In the genomic region with DNA sequence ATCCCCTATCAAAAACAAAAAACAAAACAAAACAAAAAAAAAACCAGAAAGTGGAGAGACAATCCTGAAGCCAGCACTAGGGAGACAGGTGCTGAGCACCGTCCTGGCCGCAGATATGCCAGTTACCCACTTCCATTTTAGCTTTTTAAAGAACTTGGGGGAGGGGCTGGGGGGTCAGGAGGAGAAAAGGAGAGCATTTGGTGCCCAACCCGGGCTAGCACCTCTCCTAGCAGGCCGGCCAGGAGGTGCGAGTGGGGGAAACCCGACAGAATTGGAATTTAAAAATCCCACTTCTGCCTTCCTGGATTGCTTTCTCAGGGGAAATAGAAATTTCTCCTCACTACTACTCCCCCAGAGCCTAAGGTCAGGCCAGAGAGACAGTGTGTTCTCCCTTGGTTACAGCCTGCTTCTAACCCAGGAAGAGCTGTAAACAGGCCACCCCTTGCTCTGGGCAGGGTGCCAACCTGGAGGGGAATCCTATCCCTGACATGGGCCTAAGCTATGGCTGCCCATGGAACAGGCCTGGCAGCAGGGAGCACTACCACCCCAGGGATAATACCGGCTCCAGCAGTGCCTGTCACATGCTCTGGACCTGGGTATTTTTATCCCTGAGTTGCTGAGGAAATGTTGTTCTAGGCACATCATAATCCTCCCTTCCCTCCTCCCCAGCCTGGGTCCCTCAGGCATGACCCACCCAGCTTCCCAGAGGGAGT, we compare ENCODE assay signal across 8 mouse cellular contexts. TPM values are rescaled to one million over a fixed set of nuclear protein-coding genes. Genes with fewer than 3 reads are reported as not detected.
DNase-seq lines count a peak whose midpoint lies in the region; ATAC-seq and TF ChIP-seq lines count a peak whose summit lies in the region.

No protein-coding gene starts in this region.

- peaks cover 70% of the 10 kb centered on the region for H3K4me1 ChIP-seq in hindbrain, embryonic 13.5 days (replicated peaks)
- H3K4me1 ChIP-seq in limb, embryonic 13.5 days = peaks cover 61% of the 10 kb centered on the region
- peaks cover 25% of the 10 kb centered on the region for H3K4me1 ChIP-seq in midbrain, postnatal 0 days (ENCODE audit: insufficient read depth, low read length)

- H3K4me2 ChIP-seq in hindbrain, embryonic 13.5 days = peak overlapping the region; percentile 99
- peak overlapping the region; percentile 99 for H3K4me2 ChIP-seq in limb, embryonic 13.5 days (replicated peaks)
- H3K4me2 ChIP-seq in midbrain, postnatal 0 days (ENCODE audit: low read depth, low read length, poor library complexity, severe bottlenecking) = peak overlapping the region; percentile 99

- no peaks in the 10 kb centered on the region for H3K9me3 ChIP-seq in hindbrain, embryonic 13.5 days
- H3K9me3 ChIP-seq in limb, embryonic 13.5 days = no peaks in the 10 kb centered on the region
- no peaks in the 10 kb centered on the region for H3K9me3 ChIP-seq in midbrain, postnatal 0 days (ENCODE audit: low read length)

- H3K27me3 ChIP-seq in hindbrain, embryonic 13.5 days = no peaks in the 10 kb centered on the region
- H3K27me3 ChIP-seq in limb, embryonic 13.5 days = no peaks in the 10 kb centered on the region
- H3K27me3 ChIP-seq in midbrain, postnatal 0 days (ENCODE audit: insufficient read depth, low read length) = no peaks in the 10 kb centered on the region

- no peak for TF ChIP-seq CTCF in midbrain, postnatal 0 days (IDR thresholded peaks at IDR 0.05)

- DNase-seq in frontal cortex, postnatal 10 days (ENCODE audit: low spot score in 2 of 2) = peak; percentile 50 to 57
- no peak for DNase-seq in frontal cortex, postnatal 25 days (ENCODE audit: low spot score in 2 of 2)
- DNase-seq in brain, adult 2 months (ENCODE audit: low read depth, low spot score) = peak; percentile 80
- DNase-seq in gastrocnemius, adult 18-20 months (ENCODE audit: low spot score) = peak; percentile 93
- DNase-seq in midbrain, postnatal 0 days (ENCODE audit: low spot score) = peak; percentile 54
- DNase-seq in urinary bladder, postnatal 36 days (ENCODE audit: low spot score in 2 of 2) = peak; percentile 55 to 82

- peaks cover 41% of the 10 kb centered on the region for H3K36me3 ChIP-seq in hindbrain, embryonic 13.5 days
- peaks cover 47% of the 10 kb centered on the region for H3K36me3 ChIP-seq in limb, embryonic 13.5 days
- H3K36me3 ChIP-seq in midbrain, postnatal 0 days (ENCODE audit: insufficient read depth, low read length) = peaks cover 29% of the 10 kb centered on the region

- peak overlapping the region; percentile 72 for H3K9ac ChIP-seq in hindbrain, embryonic 13.5 days
- H3K9ac ChIP-seq in limb, embryonic 13.5 days = peak overlapping the region; percentile 58
- H3K9ac ChIP-seq in midbrain, postnatal 0 days (replicated peaks; ENCODE audit: low read length, poor library complexity, severe bottlenecking) = peak overlapping the region; percentile 19; the same call in 1 of the 2 replicates

- peak overlapping the region; percentile 58 for H3K4me3 ChIP-seq in hindbrain, embryonic 13.5 days
- peak overlapping the region; percentile 57 for H3K4me3 ChIP-seq in limb, embryonic 13.5 days
- H3K4me3 ChIP-seq in midbrain, postnatal 0 days (ENCODE audit: low read depth, low read length) = peak overlapping the region; percentile 58; the same call in 1 of the 2 replicates

- 41% methylated on average over 7 of the region's 7 CpGs for WGBS in hindbrain, embryonic 13.5 days
- 34% methylated on average over 7 of the region's 7 CpGs for WGBS in limb, embryonic 13.5 days
- 40% methylated on average over 7 of the region's 7 CpGs for WGBS in midbrain, postnatal 0 days

- ATAC-seq in hindbrain, embryonic 13.5 days (ENCODE audit: low FRiP score) = no peak
- no peak for ATAC-seq in limb, embryonic 13.5 days (ENCODE audit: low FRiP score, low read depth)
- no peak for ATAC-seq in midbrain, postnatal 0 days (ENCODE audit: low FRiP score)

- peak overlapping the region; percentile 95 for H3K27ac ChIP-seq in hindbrain, embryonic 13.5 days
- peak overlapping the region; percentile 76 for H3K27ac ChIP-seq in limb, embryonic 13.5 days
- H3K27ac ChIP-seq in midbrain, postnatal 0 days (ENCODE audit: low read depth, low read length) = peak overlapping the region; percentile 74

RNA-seq across cellular contexts. Expression of gene Nfe2l1, which starts 4.8 kb away (rescaled TPM):
- total RNA-seq in gastrocnemius, adult 18-20 months (2021) = 100 to 1,000 TPM; 460 to 570 TPM
- 69.8 and 72.6 TPM in 2 replicates for polyA plus RNA-seq in hindbrain, embryonic 13.5 days (2015; fragmentation: Nextera tagmentation; extraction: Ambion mirVana)
- polyA plus RNA-seq in limb, embryonic 13.5 days (2015; fragmentation: Nextera tagmentation; extraction: Ambion mirVana) = 68.6 and 69.3 TPM in 2 replicates
- 86.0 and 88.0 TPM in 2 replicates for total RNA-seq in midbrain, postnatal 0 days (2014; rRNA removed)
- 64.5 and 68.9 TPM in 2 replicates for polyA plus RNA-seq in midbrain, postnatal 0 days (2015; fragmentation: Nextera tagmentation; extraction: Ambion mirVana)

RNA-seq across cellular contexts. Expression of gene Copz2, which starts 24.7 kb away (rescaled TPM):
- total RNA-seq in gastrocnemius, adult 18-20 months (2021) = 10 to 100 TPM; 26.7 to 27.7 TPM
- polyA plus RNA-seq in hindbrain, embryonic 13.5 days (2015; fragmentation: Nextera tagmentation; extraction: Ambion mirVana) = 27.3 and 31.7 TPM in 2 replicates
- polyA plus RNA-seq in limb, embryonic 13.5 days (2015; fragmentation: Nextera tagmentation; extraction: Ambion mirVana) = 140 and 149 TPM in 2 replicates
- 12.7 and 12.9 TPM in 2 replicates for total RNA-seq in midbrain, postnatal 0 days (2014; rRNA removed)
- 16.7 and 20.3 TPM in 2 replicates for polyA plus RNA-seq in midbrain, postnatal 0 days (2015; fragmentation: Nextera tagmentation; extraction: Ambion mirVana)

RNA-seq across cellular contexts. Expression of gene Cbx1, which starts 36.0 kb away (rescaled TPM):
- total RNA-seq in gastrocnemius, adult 18-20 months (2021) = 10 to 100 TPM; 34.2 to 36.1 TPM
- polyA plus RNA-seq in hindbrain, embryonic 13.5 days (2015; fragmentation: Nextera tagmentation; extraction: Ambion mirVana) = 108 and 109 TPM in 2 replicates
- 158 and 163 TPM in 2 replicates for polyA plus RNA-seq in limb, embryonic 13.5 days (2015; fragmentation: Nextera tagmentation; extraction: Ambion mirVana)
- 29.0 and 38.1 TPM in 2 replicates for total RNA-seq in midbrain, postnatal 0 days (2014; rRNA removed)
- 47.6 and 53.2 TPM in 2 replicates for polyA plus RNA-seq in midbrain, postnatal 0 days (2015; fragmentation: Nextera tagmentation; extraction: Ambion mirVana)

RNA-seq across cellular contexts. Expression of gene Snx11, which starts 47.6 kb away (rescaled TPM):
- total RNA-seq in gastrocnemius, adult 18-20 months (2021) = 10 to 100 TPM in 1 of 2 experiments, 1 to 10 TPM in 1; 9.6 to 10.3 TPM
- polyA plus RNA-seq in hindbrain, embryonic 13.5 days (2015; fragmentation: Nextera tagmentation; extraction: Ambion mirVana) = 69.0 and 71.8 TPM in 2 replicates
- 22.2 and 22.3 TPM in 2 replicates for polyA plus RNA-seq in limb, embryonic 13.5 days (2015; fragmentation: Nextera tagmentation; extraction: Ambion mirVana)
- 61.6 and 61.9 TPM in 2 replicates for total RNA-seq in midbrain, postnatal 0 days (2014; rRNA removed)
- 36.6 and 38.9 TPM in 2 replicates for polyA plus RNA-seq in midbrain, postnatal 0 days (2015; fragmentation: Nextera tagmentation; extraction: Ambion mirVana)

Comparison
In these comparisons a context has a peak if more than half of its experiments do, and no peak if none do; other contexts are left out.
1. DNase-seq: peak in frontal cortex, postnatal 10 days (2 of 2), brain, adult 2 months (single experiment), gastrocnemius, adult 18-20 months (single experiment), midbrain, postnatal 0 days (single experiment) and urinary bladder, postnatal 36 days (2 of 2); none in frontal cortex, postnatal 25 days (0 of 2).
2. H3K9ac ChIP-seq: peak in every context shown above with its lines; median percentile 72 in hindbrain, embryonic 13.5 days; 58 in limb, embryonic 13.5 days; 19 in midbrain, postnatal 0 days.
3. Peak in every context shown above with its lines, with median percentiles within 50 percentile points of each other: H3K27ac ChIP-seq, H3K4me2 ChIP-seq and H3K4me3 ChIP-seq.